31 mouse cellular contexts compared by ENCODE assay signal in the genomic region with DNA sequence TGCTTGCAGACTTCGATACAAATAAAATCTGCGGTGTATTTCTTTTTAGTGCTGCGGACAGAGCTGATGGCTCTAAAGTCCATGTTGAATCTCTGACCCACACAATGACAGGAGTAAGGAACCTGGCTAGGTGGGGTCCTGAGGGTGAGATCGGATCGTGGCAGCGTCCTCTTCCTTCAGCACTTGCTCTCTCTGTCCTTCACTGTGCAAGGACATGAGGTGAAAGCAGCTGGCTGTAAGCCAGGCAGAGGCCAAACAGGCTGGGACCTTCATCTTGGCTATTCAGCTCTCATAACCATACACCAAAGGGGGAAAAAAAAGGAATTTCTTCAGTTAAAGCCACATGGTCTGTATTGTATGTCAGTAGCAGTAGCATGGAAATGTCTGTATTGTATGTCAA.
DNase-seq lines count a peak whose midpoint lies in the region; ATAC-seq lines count a peak whose summit lies in the region.
"Had no signal": no experiment of that assay in that cellular context is flagged by ENCODE, and none has a peak within 500 bp of the region (broad histone marks: within the 10 kb centered on the region; RNA-seq: fewer than 3 reads in every experiment).

No protein-coding gene starts in this region.

- H3K27ac ChIP-seq in heart, embryonic 11.5 days (ENCODE audit: low read depth, low read length), result no peak overlapping the region
- no peak overlapping the region for H3K27ac ChIP-seq in kidney, embryonic 16.5 days (ENCODE audit: low read length)
- H3K27ac ChIP-seq: embryonic facial prominence, embryonic 10.5 days; embryonic facial prominence, embryonic 15.5 days; forebrain, embryonic 12.5 days; heart, embryonic 10.5 days; hindbrain, embryonic 10.5 days; hindbrain, embryonic 15.5 days; kidney, postnatal 0 days; layer of hippocampus, adult 2 months; left cerebral cortex, adult 2 months; limb, embryonic 12.5 days; liver, embryonic 15.5 days; lung, embryonic 15.5 days; midbrain, embryonic 10.5 days; neural tube, embryonic 12.5 days had no signal

- H3K9me3 ChIP-seq in heart, embryonic 11.5 days (replicated peaks; ENCODE audit: control insufficient read depth, low read length), result no peaks in the 10 kb centered on the region
- H3K9me3 ChIP-seq in kidney, embryonic 16.5 days (ENCODE audit: low read length), result no peaks in the 10 kb centered on the region
- H3K9me3 ChIP-seq: embryonic facial prominence, embryonic 10.5 days; embryonic facial prominence, embryonic 15.5 days; forebrain, embryonic 12.5 days; heart, embryonic 10.5 days; hindbrain, embryonic 10.5 days; hindbrain, embryonic 15.5 days; limb, embryonic 12.5 days; liver, embryonic 15.5 days; lung, embryonic 15.5 days; midbrain, embryonic 10.5 days; neural tube, embryonic 12.5 days had no signal

- no peaks in the 10 kb centered on the region for H3K36me3 ChIP-seq in heart, embryonic 11.5 days (ENCODE audit: control insufficient read depth, insufficient read depth, low read length)
- H3K36me3 ChIP-seq in kidney, embryonic 16.5 days (ENCODE audit: insufficient read depth, low read length), result no peaks in the 10 kb centered on the region
- H3K36me3 ChIP-seq: embryonic facial prominence, embryonic 10.5 days; embryonic facial prominence, embryonic 15.5 days; forebrain, embryonic 12.5 days; heart, embryonic 10.5 days; hindbrain, embryonic 10.5 days; hindbrain, embryonic 15.5 days; limb, embryonic 12.5 days; liver, embryonic 15.5 days; lung, embryonic 15.5 days; midbrain, embryonic 10.5 days; neural tube, embryonic 12.5 days had no signal

- peak; percentile 39 for DNase-seq in heart, postnatal 4 days
- peak; percentile 37 to 47 for DNase-seq in kidney, postnatal 25 days
- DNase-seq in adrenal gland, adult 2 months, result peak; percentile 58
- DNase-seq in adrenal gland, postnatal 10 days, result peak; percentile 54
- DNase-seq in right cerebral cortex, adult 2 months (ENCODE audit: low spot score in 2 of 2), result no peak
- DNase-seq: cerebellum, adult 8-10 months; cerebellum, postnatal 25 days; forebrain, postnatal 0 days; right cerebral cortex, adult 18-20 months; right cerebral cortex, postnatal 4 days; thymus, adult 2 months; thymus, postnatal 36 days had no signal

- no peak for ATAC-seq in heart, embryonic 11.5 days (replicated peaks; ENCODE audit: insufficient number of reproducible peaks, low FRiP score, low TSS enrichment)
- no peak for ATAC-seq in kidney, embryonic 16.5 days (ENCODE audit: low FRiP score, low TSS enrichment)
- ATAC-seq: CD4-positive, CD25-positive, alpha-beta regulatory T cell, adult 4 months; forebrain, postnatal 0 days; inflammation-experienced regulatory T-cells, adult 6 months; midbrain, embryonic 16.5 days had no signal

- H3K27me3 ChIP-seq in heart, embryonic 11.5 days (ENCODE audit: control insufficient read depth, insufficient read depth, low read length), result no peaks in the 10 kb centered on the region
- H3K27me3 ChIP-seq in kidney, embryonic 16.5 days (ENCODE audit: insufficient read depth, low read length), result no peaks in the 10 kb centered on the region
- H3K27me3 ChIP-seq: embryonic facial prominence, embryonic 15.5 days; forebrain, embryonic 12.5 days; hindbrain, embryonic 15.5 days; liver, embryonic 15.5 days; lung, embryonic 15.5 days; neural tube, embryonic 12.5 days had no signal

- H3K4me1 ChIP-seq in heart, embryonic 11.5 days (ENCODE audit: control insufficient read depth, insufficient read depth, low read length), result no peaks in the 10 kb centered on the region
- no peaks in the 10 kb centered on the region for H3K4me1 ChIP-seq in kidney, embryonic 16.5 days (ENCODE audit: insufficient read depth, low read length)
- H3K4me1 ChIP-seq: embryonic facial prominence, embryonic 10.5 days; embryonic facial prominence, embryonic 15.5 days; forebrain, embryonic 12.5 days; hindbrain, embryonic 10.5 days; hindbrain, embryonic 15.5 days; limb, embryonic 12.5 days; liver, embryonic 15.5 days; lung, embryonic 15.5 days; midbrain, embryonic 10.5 days; neural tube, embryonic 12.5 days had no signal

- WGBS in heart, embryonic 11.5 days (ENCODE audit: insufficient replicate concordance), result 83% methylated on average over 6 of the region's 6 CpGs
- WGBS in kidney, embryonic 16.5 days, result 83% methylated on average over 6 of the region's 6 CpGs

- no peak overlapping the region for H3K4me2 ChIP-seq in heart, embryonic 11.5 days
- no peak overlapping the region for H3K4me2 ChIP-seq in kidney, embryonic 16.5 days (replicated peaks; ENCODE audit: low read depth, low read length)
- H3K4me2 ChIP-seq: embryonic facial prominence, embryonic 15.5 days; forebrain, embryonic 12.5 days; hindbrain, embryonic 15.5 days; limb, embryonic 12.5 days; liver, embryonic 15.5 days; lung, embryonic 15.5 days; neural tube, embryonic 12.5 days had no signal

- H3K4me3 ChIP-seq in heart, embryonic 11.5 days (ENCODE audit: low read depth, low read length), result no peak overlapping the region
- no peak overlapping the region for H3K4me3 ChIP-seq in kidney, embryonic 16.5 days (ENCODE audit: low read length)
- H3K4me3 ChIP-seq: embryonic facial prominence, embryonic 10.5 days; embryonic facial prominence, embryonic 15.5 days; forebrain, embryonic 12.5 days; heart, embryonic 10.5 days; hindbrain, embryonic 10.5 days; hindbrain, embryonic 15.5 days; layer of hippocampus, adult 2 months; left cerebral cortex, adult 2 months; limb, embryonic 12.5 days; liver, embryonic 15.5 days; lung, embryonic 15.5 days; midbrain, embryonic 10.5 days; neural tube, embryonic 12.5 days had no signal

- no peak overlapping the region for H3K9ac ChIP-seq in heart, embryonic 11.5 days (ENCODE audit: low read depth, low read length)
- H3K9ac ChIP-seq in kidney, embryonic 16.5 days (replicated peaks; ENCODE audit: low read length), result no peak overlapping the region
- H3K9ac ChIP-seq: embryonic facial prominence, embryonic 15.5 days; forebrain, embryonic 12.5 days; forebrain, postnatal 0 days; hindbrain, embryonic 15.5 days; limb, embryonic 12.5 days; liver, embryonic 15.5 days; lung, embryonic 15.5 days; neural tube, embryonic 12.5 days had no signal

Comparison
In these comparisons a context has a peak if more than half of its experiments do, and no peak if none do; other contexts are left out.
1. DNase-seq: peak in heart, postnatal 4 days (single experiment), kidney, postnatal 25 days (2 of 2), adrenal gland, adult 2 months (single experiment) and adrenal gland, postnatal 10 days (single experiment); none in right cerebral cortex, adult 2 months (0 of 2).